In genomic region chr10:43830251-43831018, GRCm38 (mm10) we compare ENCODE assay signal across 12 mouse cellular contexts.
DNase-seq lines count a peak whose midpoint lies in the region; ATAC-seq and TF ChIP-seq lines count a peak whose summit lies in the region.
"Had no signal": no experiment of that assay in that cellular context is flagged by ENCODE, and none has a peak within 500 bp of the region (broad histone marks: within the 10 kb centered on the region; RNA-seq: fewer than 3 reads in every experiment).

No protein-coding gene starts in this region.

- whole genome bisulfite sequencing in heart, embryonic 11.5 days (ENCODE audit: insufficient replicate concordance): 26% methylated on average over 17 of the region's 17 CpGs
- 38% methylated on average over 17 of the region's 17 CpGs for WGBS in intestine, embryonic 15.5 days
- WGBS in spleen, adult 2 months: 40% methylated on average over 17 of the region's 17 CpGs
- 39% methylated on average over 17 of the region's 17 CpGs for WGBS in forebrain, embryonic 16.5 days

- no peak overlapping the region for H3K9ac ChIP-seq in heart, embryonic 11.5 days (ENCODE audit: low read depth, low read length)
- no peak overlapping the region for H3K9ac ChIP-seq in intestine, embryonic 15.5 days
- H3K9ac ChIP-seq in forebrain, embryonic 16.5 days (replicated peaks; ENCODE audit: low read depth, low read length): no peak overlapping the region
- H3K9ac ChIP-seq: limb, embryonic 12.5 days had no signal

- H3K4me2 ChIP-seq in heart, embryonic 11.5 days: peak overlapping the region; percentile 33
- peak overlapping the region; percentile 9; the same call in 1 of the 2 replicates for H3K4me2 ChIP-seq in intestine, embryonic 15.5 days (replicated peaks)
- no peak overlapping the region for H3K4me2 ChIP-seq in forebrain, embryonic 16.5 days (ENCODE audit: low read length)
- H3K4me2 ChIP-seq: limb, embryonic 12.5 days had no signal

- H3K27ac ChIP-seq in heart, embryonic 11.5 days (ENCODE audit: low read depth, low read length): no peak overlapping the region
- H3K27ac ChIP-seq in intestine, embryonic 15.5 days: no peak overlapping the region
- peak overlapping the region; percentile 6; the same call in 1 of the 2 replicates for H3K27ac ChIP-seq in spleen, adult 2 months (ENCODE audit: insufficient read depth, low read length)
- H3K27ac ChIP-seq in forebrain, embryonic 16.5 days (ENCODE audit: low read length): no peak overlapping the region
- H3K27ac ChIP-seq: limb, embryonic 12.5 days had no signal

- H3K9me3 ChIP-seq in heart, embryonic 11.5 days (replicated peaks; ENCODE audit: control insufficient read depth, low read length): no peaks in the 10 kb centered on the region
- no peaks in the 10 kb centered on the region for H3K9me3 ChIP-seq in intestine, embryonic 15.5 days
- H3K9me3 ChIP-seq in forebrain, embryonic 16.5 days (ENCODE audit: control insufficient read depth, low read length): no peaks in the 10 kb centered on the region

- intact Hi-C loops in heart, postnatal 14 days (cut with DNase I): no loop called here
- intact Hi-C loops in left cerebral cortex, postnatal 14 days (cut with DNase I): no loop called here

- no peak for TF ChIP-seq POLR2A in spleen, adult 2 months (IDR thresholded peaks at IDR 0.05; ENCODE audit: low read depth, low read length)

- ATAC-seq in heart, embryonic 11.5 days (replicated peaks; ENCODE audit: insufficient number of reproducible peaks, low FRiP score, low TSS enrichment): no peak
- no peak for ATAC-seq in intestine, embryonic 15.5 days
- no peak for ATAC-seq in forebrain, embryonic 16.5 days
- ATAC-seq: midbrain, embryonic 16.5 days had no signal

- no peak for DNase-seq in heart, postnatal 14 days
- peak; percentile 10 to 11 for DNase-seq in left cerebral cortex, postnatal 14 days (ENCODE audit: low spot score in 2 of 2)
- no peak for DNase-seq in left cerebral cortex, adult 11 months (ENCODE audit: low spot score)
- peak in 1 of 2 experiments; percentile 61 for DNase-seq in spleen, adult 2 months (ENCODE audit: low read depth in 1 of 2, low spot score in 2 of 2)
- no peak for DNase-seq in gastrocnemius, postnatal 10 days
- DNase-seq: embryo, embryonic 11 days; thymus, adult 2 months had no signal

- no peak for TF ChIP-seq CTCF in spleen, adult 2 months (IDR thresholded peaks at IDR 0.05; ENCODE audit: extremely low read depth, insufficient read depth, insufficient read length, insufficient replicate concordance)

- no peaks in the 10 kb centered on the region for H3K36me3 ChIP-seq in heart, embryonic 11.5 days (ENCODE audit: control insufficient read depth, insufficient read depth, low read length)
- H3K36me3 ChIP-seq in intestine, embryonic 15.5 days: no peaks in the 10 kb centered on the region
- no peaks in the 10 kb centered on the region for H3K36me3 ChIP-seq in spleen, adult 2 months (ENCODE audit: control insufficient read depth, insufficient read depth, low read length)
- no peaks in the 10 kb centered on the region for H3K36me3 ChIP-seq in forebrain, embryonic 16.5 days (ENCODE audit: control insufficient read depth, insufficient read depth)
- H3K36me3 ChIP-seq: limb, embryonic 12.5 days had no signal

- H3K4me3 ChIP-seq in heart, embryonic 11.5 days (ENCODE audit: low read depth, low read length): no peak overlapping the region
- no peak overlapping the region for H3K4me3 ChIP-seq in intestine, embryonic 15.5 days (replicated peaks)
- H3K4me3 ChIP-seq in spleen, adult 2 months (ENCODE audit: extremely low read depth, insufficient read depth, insufficient read length): no peak overlapping the region
- H3K4me3 ChIP-seq in forebrain, embryonic 16.5 days (replicated peaks; ENCODE audit: low read length): no peak overlapping the region
- H3K4me3 ChIP-seq: limb, embryonic 12.5 days had no signal

- no peaks in the 10 kb centered on the region for H3K27me3 ChIP-seq in heart, embryonic 11.5 days (ENCODE audit: control insufficient read depth, insufficient read depth, low read length)
- H3K27me3 ChIP-seq in intestine, embryonic 15.5 days (replicated peaks): no peaks in the 10 kb centered on the region
- no peaks in the 10 kb centered on the region for H3K27me3 ChIP-seq in spleen, adult 2 months (ENCODE audit: control insufficient read depth, insufficient read depth, low read length)
- no peaks in the 10 kb centered on the region for H3K27me3 ChIP-seq in forebrain, embryonic 16.5 days (replicated peaks; ENCODE audit: control insufficient read depth, insufficient read depth, low read length)
- H3K27me3 ChIP-seq: limb, embryonic 12.5 days had no signal

- H3K4me1 ChIP-seq in heart, embryonic 11.5 days (ENCODE audit: control insufficient read depth, insufficient read depth, low read length): peaks cover 6% of the 10 kb centered on the region; the same call in 1 of the 2 replicates
- H3K4me1 ChIP-seq in intestine, embryonic 15.5 days (replicated peaks): no peaks in the 10 kb centered on the region
- peaks cover 26% of the 10 kb centered on the region for H3K4me1 ChIP-seq in spleen, adult 2 months (ENCODE audit: control insufficient read depth, insufficient read depth, insufficient read length)
- no peaks in the 10 kb centered on the region for H3K4me1 ChIP-seq in forebrain, embryonic 16.5 days (replicated peaks; ENCODE audit: control insufficient read depth, insufficient read depth, low read length)

Comparison
In these comparisons a context has a peak if more than half of its experiments do, and no peak if none do; other contexts are left out.
1. DNase-seq: peak in left cerebral cortex, postnatal 14 days (2 of 2); none in heart, postnatal 14 days (0 of 2), left cerebral cortex, adult 11 months (single experiment) and gastrocnemius, postnatal 10 days (single experiment).